Mouse (Mus musculus) layer of hippocampus, postnatal 10 days (tissue): ENCODE measurements around the gene Pla2g2c. TPM values are rescaled to one million over a fixed set of nuclear protein-coding genes. Genes with fewer than 3 reads are reported as not detected.
A peak's percentile ranks its signal among the peaks of the same experiment; 100 is the strongest.

Experiments
- DNase-seq, 2 experiments: peaks; one replicate each; pipeline ENCODE4 v3.0.0; 2021; ENCODE audit warnings: low spot score in 2 of 2
- long read RNA-seq: library from polyadenylated mRNA; stranded (forward); transcript quantifications from one replicate; pipeline ENCODE4 v2.0.0, GENCODE M21; 2023
- total RNA-seq, 2 experiments: library from RNA; stranded (reverse); gene quantifications; 2 replicates each; pipeline ENCODE4 v1.2.3; 2021

Pla2g2c gene
- not detected for total RNA-seq
- long read RNA-seq, result 0 reads

DNA sequence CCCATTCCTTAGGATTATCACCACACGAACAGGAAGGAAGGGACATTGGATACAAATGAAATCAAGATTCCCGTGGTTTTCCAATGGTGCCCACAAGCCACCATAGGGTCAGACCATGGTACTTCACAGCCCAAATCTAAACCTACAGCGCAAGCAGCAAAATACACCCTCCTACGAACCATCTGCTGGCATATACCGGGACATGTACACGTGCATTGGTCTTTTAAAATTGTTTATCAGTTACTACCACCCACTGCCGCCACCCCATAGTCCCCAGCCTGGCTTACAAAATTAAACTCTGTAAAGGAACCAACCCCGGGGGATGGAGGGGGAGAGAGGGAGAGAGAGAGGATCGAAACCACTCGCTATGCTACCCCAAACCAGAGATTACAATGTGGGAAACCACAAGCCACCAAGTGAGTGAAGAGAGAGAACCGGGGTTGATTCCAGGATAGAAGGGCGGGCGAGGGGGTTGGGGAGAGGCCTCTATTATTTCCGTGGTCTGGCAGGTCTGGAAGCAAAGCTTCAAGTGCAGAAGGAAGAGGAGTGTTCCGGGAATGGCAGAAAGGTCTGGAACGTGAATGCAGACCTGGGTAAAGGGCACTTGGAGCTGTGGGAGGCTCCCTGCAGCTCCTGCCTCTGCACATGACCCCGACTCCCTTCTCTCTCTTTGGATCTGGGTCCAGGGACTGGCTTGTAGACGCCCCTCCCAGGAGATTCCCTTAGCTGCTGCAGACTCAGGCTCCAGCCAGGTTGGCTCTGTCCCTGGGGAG lies at the start of gene Pla2g2c:
Gene Pla2g2c (plus strand): TSS at position 439 of the 773 bp plus-strand sequence.
- DNase-seq, result no peak

DNA sequence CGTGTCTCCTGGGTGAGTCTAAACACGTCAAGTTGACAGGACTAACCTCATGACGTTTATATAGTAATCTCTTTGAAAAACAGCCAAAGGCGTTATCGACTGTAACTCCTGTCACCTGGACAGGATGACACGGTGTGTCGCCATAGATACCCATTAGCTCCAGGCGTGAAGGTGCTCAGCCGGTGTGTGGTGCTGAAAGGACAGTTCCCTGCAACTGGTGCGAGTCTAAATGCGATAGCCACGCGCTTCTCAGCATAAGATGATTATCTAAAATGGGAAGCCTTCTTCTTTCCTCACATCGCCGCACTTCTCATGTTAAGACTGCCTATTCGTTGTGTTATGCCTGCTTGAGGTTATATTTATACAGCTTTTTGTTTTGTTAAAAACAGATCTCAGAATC lies 48.1 kb upstream of the Pla2g2c start:
- no peak for DNase-seq

DNA sequence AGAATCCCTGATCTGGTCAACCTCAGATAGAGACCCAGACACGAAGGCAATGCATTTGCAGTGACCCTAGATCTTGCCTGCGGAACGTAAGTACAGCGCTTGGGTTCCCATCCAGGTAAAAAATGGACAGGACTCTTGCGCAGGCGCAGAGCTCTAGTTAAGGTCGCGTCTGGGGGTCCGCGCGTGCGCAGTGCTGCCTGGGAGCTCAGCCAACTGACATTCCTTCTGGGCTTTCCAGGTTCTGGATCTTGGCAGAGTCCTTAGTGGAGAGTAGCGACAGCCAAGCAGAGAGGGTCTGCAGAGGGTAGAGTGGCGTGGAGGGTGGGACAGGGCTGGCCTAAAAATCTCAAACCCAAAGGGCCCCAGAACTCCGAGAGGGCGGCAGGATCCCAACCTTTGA lies 47.0 kb upstream of the Pla2g2c start:
- peak; percentile 76 to 84 for DNase-seq

DNA sequence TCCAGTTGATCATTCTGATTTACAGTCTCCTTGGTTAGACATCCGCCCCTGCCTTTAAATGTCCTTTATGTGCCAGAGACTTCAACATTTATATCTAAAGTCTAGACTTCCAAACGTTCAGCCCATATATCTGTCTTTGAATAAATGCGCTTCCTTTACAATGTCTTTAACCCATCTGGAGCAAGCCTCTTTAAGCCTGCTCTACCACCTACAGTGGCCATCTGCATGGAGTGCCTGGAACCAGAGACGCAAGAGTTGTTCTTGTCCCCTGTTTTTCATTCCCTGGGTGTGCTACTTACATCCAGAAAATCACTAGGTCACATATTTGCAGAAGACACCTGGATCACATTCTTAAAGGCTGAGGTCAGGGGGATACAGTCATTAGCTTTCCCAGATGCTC lies 44.5 kb upstream of the Pla2g2c start:
- DNase-seq, result no peak

DNA sequence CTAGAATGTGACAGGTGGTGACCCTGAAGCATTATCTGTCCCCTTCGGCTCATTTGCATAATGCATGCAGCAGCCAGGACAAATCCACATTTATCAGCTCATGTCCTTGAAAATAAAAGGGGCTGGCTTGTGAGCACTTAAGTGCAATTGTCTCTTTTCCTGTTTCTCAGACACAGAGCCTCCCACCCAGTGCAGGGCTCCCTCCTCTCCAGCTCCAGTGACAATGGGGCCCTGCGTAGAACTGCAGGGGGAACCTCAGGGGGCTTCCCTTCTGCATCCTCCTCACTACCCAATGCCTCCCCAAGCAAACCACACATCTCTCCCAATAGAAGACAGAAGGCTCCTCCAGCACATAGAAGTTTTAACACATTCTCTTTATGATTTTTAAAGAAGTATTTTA lies 41.8 kb upstream of the Pla2g2c start:
- no peak for DNase-seq

DNA sequence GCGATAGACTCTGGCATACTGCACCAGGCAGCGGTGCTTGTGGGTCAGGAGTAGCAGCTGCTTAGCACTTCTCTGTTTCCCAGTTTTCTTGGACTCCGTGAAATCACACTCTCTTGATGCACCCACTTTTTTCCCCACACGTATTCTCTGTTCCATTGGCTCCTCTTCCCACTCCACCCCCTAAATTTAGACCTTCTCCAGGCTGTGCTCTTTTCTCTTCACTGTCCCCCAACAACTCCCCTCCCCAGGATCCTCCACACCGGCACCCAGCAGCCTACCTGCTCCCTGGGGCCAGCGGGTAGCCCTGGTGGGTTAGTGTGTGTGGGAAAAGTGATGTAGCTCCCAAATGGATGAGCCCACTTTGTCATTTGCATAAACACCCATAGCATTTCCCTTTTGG lies 38.8 kb upstream of the Pla2g2c start:
- no peak for DNase-seq

DNA sequence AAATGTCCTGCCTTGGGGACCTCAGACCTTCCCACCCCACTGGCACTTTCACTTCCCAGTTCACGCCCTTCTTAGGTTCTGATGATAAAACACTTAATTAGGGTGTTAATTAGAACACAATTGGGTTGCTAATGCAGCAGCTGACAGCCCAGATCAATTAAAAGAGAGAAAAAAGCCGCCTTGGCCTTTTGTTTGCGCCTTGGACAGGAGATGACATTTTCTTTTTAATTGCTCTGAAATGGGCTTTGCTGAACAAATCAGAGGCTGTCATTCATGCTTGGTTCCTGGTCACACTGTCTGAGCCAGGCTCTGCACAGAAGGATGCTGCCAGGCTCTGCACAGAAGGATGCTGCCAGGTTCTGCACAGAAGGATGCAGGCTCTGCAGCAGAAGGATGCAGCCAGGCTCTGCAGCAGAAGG lies 35.5 kb upstream of the Pla2g2c start:
- DNase-seq, result peak; percentile 37 to 53

DNA sequence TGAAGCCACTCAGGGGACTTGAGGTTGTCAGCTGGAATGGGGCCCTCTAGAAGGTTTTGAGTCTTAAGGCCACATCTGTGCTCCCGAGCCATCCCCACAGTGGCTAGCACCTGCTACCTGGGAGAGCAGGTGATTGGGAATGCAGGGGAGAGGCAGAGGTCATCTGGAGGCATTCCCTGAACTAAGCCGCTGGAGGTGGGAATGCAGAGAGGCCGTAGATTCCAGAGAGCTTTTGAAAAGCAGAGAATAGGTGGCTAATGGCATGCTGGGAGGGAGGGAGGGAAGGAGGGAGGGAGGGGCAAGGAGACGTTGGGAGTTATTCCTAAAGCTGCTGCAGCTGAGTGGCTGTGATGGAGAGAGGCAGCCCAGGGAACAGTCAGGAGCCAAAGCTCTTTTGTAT lies 34.0 kb upstream of the Pla2g2c start:
- DNase-seq, result no peak

DNA sequence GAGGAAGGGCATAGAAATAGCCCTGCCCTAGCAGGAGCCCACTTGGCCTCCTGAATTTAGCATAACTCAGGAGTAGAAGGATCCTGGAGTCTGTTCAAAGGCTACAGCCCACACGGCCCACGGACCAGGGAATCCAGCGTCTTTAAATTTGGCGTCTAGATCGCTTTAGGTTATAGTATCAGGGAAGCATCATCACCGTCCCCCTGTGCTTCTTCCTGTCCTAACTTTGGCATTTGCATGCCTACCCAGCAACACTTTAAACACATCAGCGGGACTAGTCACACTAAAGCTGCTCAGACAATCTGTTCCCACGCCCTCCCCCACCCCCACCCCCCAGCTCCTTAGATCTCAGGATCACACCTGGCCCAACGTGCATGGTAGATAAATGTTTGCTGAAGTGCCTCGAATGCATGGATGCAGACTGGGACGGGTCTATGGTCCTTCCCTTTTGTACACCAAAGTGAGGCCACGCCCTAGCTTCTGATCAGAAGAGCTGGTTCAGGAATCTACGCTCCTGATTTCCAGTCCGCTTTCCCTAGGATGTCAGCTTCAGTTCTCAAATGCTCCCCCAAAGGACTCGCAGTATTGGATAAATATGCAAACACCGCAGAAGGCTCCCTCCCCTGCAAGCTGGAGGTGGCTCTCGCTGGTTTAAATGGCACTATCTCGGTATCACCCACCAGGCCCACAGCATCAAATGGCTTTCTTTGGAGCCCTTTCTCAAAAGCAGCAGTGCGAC lies 33.0 kb upstream of the Pla2g2c start:
- no peak for DNase-seq

DNA sequence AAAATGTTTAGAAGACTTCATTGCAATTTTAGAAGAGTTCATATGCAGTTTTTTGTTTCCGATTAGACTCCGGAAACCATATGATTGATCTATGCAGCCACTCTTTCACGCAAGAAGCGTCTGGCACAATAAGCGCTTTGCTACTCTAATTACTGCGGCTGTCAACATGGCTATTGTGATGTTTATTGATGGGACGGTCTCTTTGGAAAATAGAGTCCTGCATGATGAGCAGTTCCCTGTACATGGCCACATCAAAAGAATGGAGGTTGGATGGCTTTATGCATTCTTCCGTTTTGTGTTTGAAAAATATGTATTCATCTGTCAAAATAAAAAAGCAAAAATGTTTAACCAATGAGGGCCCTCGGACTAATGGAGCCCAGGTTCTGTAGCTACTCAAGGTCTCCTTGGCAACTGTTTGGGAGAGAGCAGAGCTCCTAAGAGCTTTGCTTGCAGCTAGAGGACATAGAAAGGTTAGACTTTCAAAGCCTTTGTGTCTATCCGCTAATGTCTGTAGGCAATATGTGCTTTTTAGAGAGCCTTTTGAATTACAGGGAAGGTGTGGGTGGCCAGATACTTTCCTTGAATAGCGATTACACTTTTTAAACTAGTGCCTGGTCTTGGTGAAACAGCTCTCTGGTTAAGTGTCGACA lies 31.4 kb upstream of the Pla2g2c start:
- no peak for DNase-seq

DNA sequence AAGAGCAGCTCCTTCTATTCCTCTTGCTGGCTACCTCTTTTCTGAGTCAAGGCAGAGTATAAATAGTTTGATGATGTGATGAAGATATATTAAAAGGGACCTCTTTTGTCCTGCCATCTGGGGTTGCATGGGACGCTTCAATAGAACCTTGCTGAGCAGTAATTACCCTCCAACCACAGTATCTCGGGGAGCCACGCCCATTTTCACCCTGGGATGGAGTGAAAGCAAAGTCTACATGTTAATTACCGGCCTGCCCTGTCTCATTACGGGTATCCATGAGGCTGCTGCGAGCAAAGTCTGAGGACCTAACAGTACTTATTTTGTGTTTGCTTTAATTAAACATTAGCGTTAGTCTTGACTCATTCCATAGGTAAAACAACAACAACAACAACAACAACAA lies 27.9 kb upstream of the Pla2g2c start:
- no peak for DNase-seq

DNA sequence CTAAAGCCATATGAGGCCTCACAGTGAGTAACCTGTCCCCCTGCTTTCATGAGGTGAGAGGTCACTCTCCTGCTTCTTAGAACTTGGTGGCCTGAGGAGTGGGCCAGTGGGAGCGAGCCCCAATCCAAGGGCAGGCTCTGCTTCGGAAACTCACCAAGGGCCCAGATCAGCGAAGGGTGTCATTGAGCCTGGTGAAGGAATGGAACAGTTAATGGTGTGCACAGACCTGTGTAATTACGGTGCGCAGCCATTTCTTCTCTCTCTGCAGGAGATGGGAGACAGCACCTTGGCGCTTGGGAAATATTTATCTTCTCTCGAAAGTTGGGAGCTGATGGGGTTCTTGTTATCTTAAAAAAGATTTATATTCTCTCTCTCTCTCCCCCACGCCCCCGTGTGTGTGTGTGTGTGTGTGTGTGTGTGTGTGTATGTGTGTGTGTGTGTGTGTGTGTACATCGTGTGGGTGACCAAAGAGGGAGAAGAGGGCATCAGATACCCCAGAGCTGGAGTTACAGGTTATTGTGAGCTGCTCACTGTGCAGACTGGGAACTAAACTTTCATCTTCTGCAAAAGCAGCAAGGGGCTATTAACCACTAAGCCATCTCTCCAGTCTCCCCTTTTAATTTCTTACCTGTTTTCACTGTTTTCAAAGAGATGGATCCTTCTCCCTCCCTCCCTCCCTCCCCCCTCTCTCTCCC lies 27.3 kb upstream of the Pla2g2c start:
- DNase-seq, result no peak

DNA sequence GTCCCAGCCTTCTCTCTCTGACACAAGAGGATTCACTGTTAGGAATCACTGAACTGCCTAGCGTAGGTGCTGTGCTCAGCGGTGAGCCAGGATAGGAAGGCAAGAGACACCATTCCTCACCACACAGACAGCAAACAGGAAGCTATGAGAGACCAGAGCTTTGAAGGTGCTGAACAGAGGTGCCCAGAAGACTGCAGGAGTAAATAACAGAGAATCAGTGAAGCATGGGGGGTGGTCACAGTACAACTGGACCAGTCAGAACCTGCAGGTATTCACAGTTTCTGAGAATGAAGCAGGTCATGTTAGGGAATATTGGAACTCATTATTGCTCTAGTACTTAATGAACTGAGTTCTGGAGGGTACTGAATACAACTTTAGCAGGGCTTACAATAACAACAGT lies 26.3 kb upstream of the Pla2g2c start:
- DNase-seq, result no peak

DNA sequence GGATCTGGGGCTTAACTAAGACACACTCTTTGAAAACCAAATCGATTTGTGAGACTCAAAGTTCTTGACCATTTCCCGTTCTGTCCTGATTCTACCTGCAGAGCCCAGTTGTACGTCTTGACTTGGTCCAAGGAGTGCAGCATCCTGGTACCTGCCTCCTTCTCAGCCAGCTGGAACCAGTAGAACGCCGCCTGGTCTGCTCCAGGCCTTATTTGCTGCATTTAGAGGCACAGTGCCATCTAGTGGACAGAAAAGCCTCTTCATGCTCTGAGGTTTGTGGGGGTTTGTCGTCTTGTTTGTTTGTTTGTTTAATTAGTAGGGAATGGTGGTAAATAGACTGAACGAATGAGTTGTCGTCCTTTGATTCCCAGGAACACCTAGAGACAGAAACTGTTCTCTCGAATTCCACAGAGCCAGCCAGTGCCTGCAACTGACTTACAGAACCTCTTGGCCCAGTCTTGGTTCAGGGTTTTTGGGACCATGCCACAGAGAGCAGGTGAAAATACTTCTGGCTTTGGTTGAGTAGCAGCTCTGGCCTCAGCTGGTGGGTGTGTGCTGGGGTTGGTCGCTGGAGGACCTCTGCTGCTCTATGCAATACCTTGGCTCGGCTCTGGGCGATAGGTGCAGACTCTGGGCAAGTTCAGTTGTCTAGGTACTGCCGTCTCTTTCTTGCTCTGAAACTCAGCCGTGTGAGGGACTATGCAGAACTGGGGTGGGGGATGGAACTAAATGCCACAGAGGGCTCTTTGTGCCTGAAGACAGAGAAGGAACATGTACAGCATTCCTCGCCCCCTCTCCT lies 24.2 kb upstream of the Pla2g2c start:
- DNase-seq, result peak; percentile 66 to 78

DNA sequence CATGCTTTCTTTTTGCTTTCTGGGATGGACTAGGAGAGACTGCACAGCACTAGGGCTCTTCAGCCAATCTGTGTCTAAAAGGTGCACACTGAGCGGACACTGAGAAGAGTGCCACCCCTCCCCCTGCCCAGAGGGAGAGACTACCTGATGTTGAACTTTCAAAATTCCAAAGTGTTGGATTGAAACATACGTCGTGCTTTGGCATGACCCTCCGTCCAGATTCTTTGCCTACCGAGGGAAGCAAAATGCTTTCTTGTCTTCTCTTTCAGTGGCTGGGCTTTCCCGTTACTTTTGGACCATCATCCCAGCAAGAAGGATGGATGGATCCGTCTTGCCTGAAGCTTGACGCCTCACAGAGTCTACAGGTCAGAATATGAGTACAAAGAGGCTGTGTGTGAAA lies 23.5 kb upstream of the Pla2g2c start:
- no peak for DNase-seq

DNA sequence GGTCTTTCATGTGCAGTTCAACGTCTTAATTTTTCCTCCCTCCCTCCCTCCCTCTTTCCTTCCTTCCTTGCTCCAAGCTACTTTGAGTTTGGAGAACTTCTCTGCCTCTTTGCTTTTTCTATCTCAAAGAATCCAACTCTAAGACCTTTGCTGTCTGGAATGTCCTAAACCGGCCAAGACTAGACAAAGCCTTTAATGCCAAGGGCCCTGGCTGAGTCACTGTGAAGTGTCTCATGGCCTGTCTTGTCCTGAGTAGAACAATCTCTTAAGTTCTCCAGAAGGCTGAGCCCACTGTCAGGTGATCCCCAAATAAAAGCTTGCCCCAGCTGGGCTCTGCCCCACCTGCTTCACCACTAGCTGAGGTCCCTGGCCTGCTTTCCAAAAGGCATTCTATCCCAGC lies 22.6 kb upstream of the Pla2g2c start:
- no peak for DNase-seq

DNA sequence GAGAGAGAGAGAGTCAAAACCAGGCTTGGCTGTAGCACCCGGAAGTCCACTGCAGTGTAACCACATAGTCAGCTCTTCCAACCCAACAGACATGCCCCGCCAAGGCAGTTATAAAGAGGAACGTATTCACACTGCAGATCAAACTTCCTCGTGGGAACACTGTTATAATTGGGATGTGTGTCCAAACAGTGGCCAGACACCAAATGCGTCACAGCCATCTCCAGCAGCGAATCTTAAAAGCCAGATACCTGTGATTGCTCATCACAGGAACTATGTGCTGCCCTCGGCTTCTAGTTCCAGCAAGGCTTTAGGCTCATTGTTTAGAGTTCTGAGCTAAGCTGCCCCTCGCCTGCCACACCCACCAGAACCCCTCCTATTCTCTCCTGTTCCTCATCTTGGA lies 22.1 kb upstream of the Pla2g2c start:
- DNase-seq, result no peak

DNA sequence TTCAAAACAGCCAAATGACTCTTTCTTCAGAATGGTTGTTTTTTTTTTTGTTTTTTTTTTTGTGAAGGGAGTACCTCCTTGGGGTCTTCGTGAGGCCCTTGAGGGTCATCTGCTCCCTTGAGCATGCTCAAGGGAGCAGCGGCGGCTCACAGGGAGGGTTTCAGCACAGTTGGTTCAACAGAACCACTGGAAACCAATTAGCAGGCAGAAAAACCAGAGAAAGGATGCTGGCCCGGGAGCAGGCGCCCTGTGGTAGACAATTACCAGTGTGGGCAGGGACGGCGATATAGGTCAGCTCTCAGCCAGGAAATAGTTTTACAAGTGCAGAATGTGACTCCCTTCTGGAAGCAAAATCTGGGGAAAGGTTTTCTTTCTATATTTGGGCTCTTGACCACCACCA lies 21.0 kb upstream of the Pla2g2c start:
- no peak for DNase-seq

DNA sequence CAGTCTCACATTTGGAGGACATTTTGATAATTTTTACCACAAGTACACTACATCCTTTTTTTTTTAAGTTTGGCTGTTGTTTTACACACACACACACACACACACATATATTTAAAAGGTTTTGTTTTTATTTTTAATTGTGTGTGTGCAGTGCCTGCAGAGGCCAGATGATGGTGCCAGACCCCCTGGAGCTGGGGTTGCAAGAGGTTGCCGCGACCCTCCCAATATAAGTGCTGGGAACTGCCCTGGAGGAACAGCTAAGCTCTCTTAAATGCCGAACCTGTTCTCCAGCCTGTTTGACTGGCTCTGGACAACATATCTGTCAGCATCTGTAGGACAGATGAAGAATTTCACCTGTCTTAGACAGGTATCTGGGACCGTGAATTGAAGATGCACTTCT lies 20.4 kb upstream of the Pla2g2c start:
- no peak for DNase-seq

DNA sequence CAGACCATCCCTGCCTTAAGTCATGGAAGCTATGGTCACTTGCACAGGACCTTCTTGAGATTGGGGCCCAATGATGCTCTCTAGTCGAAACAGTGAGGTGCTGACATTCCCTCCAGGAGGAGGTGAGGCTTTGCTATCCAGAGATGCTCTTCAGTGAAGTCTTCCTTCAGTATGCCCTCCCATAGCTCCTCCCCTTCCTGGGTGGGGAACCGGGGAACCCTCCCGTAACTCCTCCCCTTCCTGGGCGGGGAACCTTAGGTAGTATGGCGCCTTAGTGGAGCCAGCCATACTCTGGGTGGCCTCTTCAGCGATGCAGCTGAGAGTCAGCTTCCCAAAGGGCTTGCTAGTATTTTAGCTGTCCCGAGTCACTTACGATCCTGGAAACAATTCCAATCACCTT lies 18.0 kb upstream of the Pla2g2c start:
- no peak for DNase-seq

DNA sequence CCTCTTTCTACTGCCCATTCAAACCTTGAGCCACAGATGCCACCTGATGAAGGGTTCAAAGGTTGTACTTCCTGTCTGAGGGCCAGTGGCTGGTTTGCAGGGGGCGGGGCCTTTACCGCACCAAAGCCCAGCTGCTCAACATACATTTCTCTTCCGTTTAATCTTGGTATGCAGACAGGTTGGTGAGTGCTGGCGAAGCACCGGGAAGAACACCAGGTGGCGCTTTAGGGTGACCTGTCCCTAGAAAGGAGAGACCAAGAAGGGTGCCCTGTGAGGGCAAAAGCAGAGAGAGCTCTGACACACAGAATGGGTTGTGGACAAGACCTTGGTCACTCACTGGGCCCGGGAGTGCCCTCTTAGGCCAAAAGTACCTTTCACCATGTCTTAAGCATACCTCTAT lies 16.0 kb upstream of the Pla2g2c start:
- peak; percentile 65 to 72 for DNase-seq
